Mouse (Mus musculus) B cell, adult 2 months (primary cell): ENCODE results near the gene Zfp985.
"Not testable (repeated sequence)": the region's sequence is repeated elsewhere in the genome, so short reads cannot be mapped to it uniquely, and the experiment has no call there.

Source experiments
- DNase-seq, 2 experiments: peaks; one replicate each; pipeline ENCODE4 v3.0.0; 2022

Zfp985 gene

DNA sequence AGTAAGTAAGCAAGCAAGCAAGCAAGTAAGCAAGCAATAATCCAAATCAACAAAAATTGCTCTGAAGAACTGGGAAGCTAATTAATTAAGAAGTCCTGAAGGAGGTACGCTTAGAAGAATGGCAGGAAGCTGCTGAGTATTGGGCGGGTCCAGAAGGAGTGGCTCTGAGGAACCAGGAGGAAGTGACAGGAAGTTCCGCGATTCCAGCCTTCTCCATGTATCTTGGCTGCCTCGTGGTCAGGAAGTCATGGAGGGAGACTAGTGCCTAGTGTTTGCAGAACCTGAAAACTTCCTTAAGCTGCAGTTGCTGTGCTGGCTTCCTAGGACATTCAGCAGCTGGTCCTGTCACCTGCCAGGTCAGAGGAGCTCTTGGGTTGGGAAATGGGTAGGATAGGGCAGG lies at the start of gene Zfp985:
Zfp985 (plus strand) TSS at position 207 of the 400 bp plus-strand sequence.
- DNase-seq: not testable (repeated sequence)

DNA sequence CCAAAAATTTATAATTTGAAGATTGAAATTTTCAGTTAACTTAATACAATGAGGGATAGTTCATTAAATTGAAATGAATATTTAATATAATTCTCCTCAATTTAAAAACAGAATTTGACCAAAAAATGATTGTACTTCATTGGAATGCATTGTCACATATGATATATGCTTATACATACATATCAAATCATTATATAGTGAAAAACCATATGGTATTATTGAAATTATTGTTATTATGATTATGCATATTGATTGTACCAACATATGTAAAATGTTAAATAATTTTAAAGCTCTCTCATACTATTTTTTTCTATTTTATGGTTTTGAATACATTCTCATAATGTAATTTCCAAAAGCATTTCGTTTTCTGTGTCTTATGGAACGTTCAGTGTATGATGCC lies 43.9 kb upstream of the Zfp985 start:
- DNase-seq: no peak

DNA sequence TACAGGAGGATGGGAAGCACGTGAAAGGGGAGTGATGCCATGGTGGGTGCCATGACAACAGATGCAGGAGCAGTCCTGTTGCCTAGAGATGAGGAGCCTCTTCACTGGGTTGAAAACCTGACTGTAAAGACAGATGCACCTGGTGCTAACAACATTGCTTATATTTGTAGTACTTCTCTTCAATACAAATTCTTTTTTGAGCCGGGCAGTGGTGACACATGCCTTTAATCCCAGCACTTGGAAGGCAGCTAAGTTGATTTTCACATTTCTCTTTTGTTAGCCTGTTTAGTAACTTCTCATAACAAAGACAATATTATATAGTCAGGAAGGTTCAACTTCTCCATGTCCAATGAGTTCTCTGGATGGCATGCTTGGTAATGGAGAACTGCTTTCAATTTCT lies 34.1 kb upstream of the Zfp985 start:
- no peak for DNase-seq

DNA sequence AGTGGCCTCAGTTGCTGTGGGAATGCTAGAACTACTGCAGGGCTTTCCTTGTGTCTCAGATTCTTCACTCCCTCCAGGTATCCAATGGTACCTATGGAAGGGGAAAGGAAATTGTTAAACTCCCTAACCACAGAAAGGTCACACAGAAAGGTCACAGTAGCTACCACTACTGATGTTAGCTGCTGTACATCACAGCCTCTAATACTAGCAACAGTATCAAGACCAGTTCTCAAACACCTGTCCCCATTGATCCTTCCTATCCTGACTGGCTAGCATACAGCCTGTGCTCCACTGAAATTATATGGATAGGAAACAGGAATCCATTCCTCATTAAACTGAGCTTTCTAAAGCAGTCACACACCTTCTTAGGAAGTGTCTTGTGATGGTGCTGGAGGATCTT lies 33.0 kb upstream of the Zfp985 start:
- no peak for DNase-seq

DNA sequence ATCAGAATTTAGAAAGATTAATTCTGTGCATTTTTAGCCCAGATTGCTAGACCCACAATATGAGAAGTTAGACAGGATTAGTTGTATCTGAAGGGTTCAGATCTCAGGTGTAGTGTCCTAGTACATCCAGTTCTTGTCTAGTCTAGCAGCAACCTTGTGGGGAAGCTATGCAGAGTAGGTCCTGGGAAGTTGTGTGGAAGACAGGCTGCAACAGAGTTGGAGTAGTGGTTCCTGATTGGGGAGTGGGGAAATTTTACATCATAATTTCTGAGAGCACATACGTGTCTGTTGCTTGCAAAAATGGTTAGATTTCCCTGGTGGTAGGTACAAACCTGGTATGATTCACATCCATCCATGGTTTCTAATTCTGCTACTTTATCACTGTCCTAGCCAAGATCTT lies 28.0 kb upstream of the Zfp985 start:
- no peak for DNase-seq

DNA sequence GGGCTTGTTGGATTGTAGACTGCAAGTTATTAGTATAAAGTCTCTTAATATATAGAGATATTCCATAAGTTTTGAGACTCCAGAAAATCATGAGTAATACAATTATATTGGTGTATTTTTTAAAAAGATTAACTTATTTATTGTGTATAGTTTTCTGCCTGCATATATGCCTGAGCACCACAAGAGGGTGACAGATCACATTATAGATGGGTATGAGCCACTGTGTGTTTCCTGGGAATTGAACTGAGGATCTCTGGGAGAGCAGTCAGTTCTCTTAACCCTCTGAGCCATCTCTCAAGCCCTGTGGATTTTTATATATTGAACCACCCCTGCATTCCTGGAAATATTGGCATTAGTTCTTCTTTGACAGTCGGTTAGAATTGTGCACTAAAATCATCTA lies 22.7 kb upstream of the Zfp985 start:
- no peak for DNase-seq

DNA sequence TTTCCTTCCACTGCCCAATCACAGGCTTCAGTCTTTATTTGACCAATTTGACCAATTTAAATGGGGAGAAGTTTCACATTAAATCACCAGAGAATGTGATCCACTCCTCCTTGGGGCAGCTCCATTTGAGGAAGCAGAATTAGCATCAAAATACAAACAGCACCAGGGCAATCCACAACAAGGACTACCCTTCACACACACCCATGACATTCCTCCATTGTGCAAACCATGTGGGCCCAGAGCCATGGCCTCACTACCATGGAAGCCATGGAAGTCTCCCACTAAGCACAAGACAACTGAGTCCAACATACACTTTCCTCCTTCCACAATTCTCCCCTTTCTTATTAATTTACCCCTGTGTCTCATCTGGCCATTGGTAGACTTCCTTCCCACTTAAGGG lies 17.2 kb upstream of the Zfp985 start:
- not testable (repeated sequence) for DNase-seq

DNA sequence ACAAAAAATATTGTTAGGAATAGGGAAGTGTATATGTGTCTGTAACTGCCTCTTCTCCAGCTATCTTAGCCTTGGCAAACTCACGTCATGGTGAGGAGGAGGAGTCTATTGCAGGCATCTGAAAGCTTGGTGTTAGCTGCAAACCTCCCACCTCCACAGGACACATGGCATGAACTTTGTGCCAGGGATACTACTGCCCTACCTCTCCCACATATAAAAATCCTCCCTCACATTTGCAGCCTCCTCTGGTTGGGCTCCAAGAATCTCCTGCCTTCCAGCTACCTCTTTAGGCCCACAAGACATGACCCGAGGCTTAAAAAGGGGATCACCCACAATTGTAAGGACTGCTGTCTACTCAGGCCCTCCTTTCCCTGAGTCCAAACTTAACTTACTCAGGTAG lies 15.4 kb upstream of the Zfp985 start:
- DNase-seq: no peak

DNA sequence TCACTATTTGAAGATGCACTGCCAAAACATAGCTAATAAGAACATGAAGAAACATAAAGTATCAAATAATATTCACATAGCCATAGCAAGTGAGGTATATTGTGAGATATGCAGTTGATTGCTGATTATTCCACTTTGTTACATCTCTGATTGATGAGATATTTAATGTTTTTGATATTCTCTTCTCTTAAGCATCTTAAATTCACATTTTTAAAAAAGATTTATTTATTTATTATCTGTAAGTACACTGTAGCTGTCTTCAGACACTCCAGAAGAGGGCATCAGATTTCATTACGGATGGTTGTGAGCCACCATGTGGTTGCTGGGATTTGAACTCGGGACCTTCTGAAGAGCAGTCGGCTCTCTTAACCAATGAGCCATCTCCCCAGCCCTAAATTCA lies 13.2 kb upstream of the Zfp985 start, which contains the start of gene Gm16503:
Gm16503 (plus strand) TSS at position 301 of the 400 bp plus-strand sequence.
- DNase-seq: not testable (repeated sequence)

DNA sequence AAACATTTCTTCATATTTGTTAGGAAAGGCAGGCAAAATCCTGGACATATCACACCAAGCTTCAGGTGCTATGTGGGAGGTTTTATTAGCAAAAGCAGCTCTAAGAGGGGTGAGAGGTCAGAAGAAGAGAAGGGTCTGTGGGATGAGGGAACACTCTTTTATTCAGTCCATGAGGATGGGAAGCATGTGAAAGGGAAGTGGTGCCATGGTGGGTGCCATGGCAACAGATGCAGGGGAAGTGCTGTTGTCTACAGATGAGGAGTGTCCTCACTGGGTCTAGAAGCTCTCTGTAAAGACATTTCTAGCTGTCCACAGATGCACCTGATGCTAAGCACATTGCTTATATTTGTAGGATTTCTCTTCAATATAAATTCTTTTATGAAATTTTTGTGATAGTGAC lies 12.0 kb upstream of the Zfp985 start:
- DNase-seq: no peak

DNA sequence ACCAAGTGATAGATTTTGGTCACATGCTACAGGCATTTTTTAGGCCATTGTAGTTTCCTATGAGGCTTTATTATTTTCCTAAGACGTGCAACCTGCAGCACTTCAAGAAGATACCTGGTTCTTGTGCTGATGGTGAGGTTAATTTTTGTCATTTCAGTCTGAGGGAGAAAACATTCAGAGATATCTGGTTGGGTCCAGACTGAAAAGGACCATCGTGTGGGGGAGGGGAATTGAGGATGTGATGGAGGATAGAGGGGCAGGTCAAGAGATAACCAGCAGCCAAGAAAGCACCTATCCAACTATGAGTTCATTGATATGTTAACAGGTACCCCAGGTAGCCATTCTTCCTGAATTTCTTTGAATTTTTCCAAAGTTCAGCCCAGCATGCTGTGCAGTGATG lies 1.3 kb downstream of the Zfp985 start:
- not testable (repeated sequence) for DNase-seq

DNA sequence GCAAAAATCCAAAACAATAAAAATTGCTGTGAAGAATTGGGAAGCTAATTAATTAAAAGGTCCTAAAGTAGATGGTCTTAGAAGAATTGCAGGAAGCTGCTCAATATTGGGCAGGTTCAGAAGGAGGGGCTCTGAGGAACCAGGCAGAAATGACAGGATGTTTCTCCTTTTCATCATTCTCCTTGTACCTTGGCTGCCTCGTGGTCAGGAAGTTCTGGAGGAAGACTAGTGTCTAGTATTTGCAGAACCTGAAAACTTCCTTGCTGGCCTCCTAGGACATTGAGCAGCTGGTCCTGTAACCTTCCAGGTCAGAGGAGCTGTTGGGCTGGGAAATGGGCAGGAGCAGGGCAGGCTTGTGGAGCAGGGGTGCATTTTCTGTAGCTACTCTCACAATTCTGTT lies 3.8 kb downstream of the Zfp985 start:
- not testable (repeated sequence) for DNase-seq

DNA sequence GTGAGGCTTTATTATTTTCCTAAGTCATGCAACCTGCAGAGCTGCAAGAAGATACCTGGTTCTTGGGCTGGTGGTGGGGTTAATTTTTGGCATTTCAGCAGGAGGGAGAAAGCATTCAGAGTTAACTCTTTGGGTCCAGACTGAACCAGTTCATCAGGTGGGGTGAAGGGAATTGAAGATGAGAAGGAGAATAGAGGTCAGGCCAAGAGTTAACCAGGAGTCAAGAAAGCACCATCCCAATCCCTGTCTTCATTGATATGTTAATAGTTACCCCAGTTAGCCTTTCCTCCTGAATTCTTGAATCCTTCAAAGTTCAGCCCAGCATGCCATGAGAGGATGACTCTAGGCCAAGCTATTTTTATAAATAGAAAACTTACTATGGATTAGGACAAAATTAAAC lies 4.9 kb downstream of the Zfp985 start:
- not testable (repeated sequence) for DNase-seq

DNA sequence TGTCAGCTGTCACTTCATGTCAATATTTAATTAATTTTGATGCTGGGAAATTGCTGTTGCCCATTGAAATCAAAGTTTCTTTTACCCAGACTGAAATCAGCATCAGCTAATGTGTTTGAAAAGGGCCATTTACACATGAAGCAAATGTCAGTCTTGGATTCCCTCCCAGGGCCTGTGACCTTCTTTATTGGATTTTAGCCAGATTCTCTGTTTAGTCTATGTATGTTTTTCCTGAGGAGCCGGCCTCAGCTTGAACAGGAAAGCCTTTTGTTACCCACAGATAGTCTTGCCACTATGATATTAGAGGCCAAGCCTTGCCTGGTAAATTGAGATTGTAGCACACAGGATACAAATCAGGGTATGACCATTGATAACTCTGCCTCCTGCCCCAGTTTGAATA lies 6.0 kb downstream of the Zfp985 start:
- DNase-seq: not testable (repeated sequence)

DNA sequence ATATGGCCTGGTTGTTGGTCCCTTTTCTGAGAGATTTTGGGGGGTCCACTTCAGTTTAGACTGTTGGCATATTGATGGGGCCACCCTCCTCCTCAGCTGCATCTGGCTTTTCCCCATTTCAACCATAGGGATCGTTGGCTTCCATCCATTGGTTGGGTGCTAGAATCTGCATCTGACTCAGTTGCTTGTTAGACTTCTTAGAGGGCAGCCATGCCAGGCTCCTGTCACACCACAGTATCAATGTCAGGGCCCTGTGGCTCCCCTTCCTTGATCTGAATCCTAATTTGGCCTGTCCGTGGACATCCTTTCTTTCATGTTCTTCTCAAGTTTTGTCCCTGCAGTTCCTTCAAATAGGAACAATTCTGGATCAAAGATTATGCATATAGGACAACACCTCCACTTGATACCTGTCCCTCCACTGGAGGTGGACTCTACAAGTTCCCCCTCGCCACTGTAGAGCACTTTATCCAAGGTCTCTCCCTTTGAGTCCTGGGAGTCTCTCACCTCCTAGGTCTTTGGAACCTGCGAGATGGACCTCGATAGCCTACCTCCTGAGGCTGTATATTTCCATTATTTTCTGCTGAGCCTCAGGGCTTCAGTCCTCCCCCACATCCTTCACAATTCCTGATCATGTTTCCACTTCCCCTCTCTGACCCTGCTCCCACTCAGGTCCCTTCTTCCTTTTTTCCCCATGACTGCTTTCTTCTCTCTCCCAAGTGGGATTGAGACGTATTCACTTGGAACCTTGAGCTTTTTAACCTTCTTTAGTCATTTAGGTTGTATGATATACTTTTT lies 12.5 kb downstream of the Zfp985 start:
- no peak for DNase-seq

DNA sequence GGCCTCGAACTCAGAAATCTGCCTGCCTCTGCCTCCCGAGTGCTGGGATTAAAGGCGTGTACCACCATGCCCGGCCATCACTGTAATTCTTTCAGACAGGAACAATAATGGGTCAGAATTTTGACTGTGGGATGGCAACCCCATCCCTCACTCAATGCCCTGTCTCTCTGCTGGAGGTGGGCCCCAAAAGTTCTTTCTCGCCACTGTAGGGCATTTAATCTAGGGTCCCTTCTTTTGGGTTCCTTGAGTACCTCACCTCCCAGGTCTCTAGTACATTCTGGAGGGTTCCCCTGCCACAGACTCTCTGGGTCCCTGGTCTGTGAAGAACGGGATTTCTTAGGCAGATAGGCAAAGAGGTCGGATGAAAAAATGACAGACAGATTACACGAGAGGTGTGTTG lies 18.1 kb downstream of the Zfp985 start:
- DNase-seq: not testable (repeated sequence)

DNA sequence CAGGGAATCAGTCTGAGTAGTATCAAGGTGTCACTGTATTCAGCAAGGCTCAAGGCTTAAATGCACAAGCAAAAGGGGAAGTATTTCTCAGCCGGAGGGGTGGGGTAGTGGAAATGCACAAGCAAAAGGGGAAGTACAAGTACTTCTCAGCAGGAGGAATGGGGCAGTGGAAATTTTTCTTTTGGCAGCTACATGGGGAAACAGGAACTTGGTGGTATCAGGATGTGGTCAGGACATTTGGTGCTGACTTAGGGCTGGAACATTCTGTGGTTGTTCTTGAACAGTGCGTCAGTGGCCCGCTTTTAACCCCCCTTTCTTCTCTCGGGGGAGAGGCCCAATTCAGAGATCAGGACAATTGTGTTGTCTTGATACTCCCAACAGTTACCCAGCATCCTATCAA lies 26.3 kb downstream of the Zfp985 start:
- not testable (repeated sequence) for DNase-seq

DNA sequence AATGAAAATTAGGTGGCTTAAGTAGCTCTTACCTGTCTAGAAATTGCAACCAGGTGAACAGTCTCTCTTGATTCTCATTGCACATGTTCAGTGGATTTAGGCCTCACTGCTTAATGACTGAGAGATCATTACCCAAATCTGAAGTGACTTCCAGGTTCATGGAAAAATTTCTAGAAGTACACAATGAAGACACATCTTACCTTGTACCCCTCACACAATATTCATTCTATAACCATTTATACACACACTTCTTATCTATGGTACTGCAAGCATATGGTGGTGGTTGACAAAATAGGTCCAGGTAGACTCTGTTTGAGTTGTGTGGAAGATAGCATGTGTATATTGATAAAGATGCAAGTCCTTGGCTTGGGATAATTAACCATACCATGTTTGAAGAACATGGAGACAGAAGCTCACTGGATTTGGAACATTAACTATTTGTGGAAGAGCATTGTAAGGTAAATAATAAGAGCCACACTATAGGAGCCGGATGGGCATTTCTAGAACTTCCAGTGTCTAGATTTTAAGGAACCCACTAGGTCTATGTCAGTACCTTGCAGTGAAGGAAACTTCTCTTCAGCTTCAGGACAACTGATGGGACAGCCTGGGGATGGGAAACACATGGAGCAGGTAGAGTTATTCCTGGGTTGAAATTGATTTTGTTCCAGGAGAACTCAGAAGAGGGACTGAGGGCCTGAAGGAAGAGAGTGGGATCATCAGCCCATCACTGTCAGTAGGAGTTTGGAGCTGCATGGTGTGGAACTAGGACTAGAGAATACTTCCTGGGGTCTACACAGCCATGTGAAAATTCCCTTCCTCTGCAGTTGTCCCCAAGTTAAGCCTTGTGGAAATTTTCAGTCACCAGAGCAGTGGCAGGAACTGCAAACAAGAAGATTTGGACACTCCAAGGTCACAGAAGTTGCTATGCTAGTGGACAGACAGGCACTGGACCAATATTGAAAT lies 33.7 kb downstream of the Zfp985 start:
- no peak for DNase-seq

DNA sequence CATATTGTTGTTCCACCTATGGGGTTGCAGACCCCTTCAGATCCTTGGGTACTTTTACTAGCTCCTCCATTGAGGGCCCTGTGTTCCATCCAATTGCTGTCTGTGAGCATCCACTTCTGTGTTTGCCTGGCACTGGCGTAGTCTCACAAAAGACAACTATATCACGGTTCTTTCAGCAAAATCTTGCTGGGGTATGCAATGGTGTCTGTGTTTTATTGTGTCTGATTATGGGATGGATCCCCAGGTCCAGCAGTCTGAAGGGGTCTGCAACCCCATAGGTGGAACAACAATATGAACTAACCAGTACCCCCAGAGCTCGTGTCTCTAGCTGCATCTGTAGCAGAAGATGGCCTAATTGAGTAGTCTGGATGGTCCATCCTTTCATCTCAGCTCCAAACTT lies 41.6 kb downstream of the Zfp985 start:
- DNase-seq: not testable (repeated sequence)

DNA sequence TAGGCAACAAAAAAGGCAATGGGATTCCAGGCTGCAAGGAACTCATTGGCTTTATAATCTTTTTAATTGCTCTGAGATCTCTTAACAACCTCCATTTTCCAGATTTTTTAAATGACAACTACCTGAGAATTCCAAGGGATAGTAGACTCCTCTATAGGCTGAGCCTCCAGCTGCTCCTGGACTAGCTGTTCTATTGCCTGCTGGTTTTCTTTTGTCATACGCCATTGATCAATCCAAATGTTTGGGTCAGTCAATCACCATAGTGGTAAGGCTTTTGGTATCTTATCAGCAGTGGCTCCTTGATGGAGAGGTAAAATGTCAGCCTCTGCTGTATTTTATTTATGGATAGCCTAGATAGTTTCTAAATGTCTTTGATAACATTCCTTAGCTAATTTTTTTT lies 44.6 kb downstream of the Zfp985 start:
- DNase-seq: no peak

DNA sequence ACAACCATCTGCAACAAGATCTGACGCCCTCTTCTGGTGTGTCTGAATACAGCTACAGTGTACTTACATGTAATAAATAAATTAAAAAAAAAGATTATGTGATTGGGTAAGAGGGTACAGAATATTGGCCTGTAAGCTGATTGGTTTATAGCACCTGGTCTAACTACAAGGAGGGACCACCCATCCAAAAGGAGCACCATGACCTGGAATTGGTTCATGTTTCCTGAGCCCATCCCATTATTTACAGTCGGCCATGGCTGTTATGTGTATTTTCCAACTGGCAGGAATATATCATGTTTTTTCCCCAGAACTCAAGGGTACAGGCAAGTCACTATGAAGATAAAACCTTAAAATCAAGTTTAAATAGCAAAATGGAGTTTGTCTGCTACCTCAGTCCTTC lies 45.8 kb downstream of the Zfp985 start:
- no peak for DNase-seq

DNA sequence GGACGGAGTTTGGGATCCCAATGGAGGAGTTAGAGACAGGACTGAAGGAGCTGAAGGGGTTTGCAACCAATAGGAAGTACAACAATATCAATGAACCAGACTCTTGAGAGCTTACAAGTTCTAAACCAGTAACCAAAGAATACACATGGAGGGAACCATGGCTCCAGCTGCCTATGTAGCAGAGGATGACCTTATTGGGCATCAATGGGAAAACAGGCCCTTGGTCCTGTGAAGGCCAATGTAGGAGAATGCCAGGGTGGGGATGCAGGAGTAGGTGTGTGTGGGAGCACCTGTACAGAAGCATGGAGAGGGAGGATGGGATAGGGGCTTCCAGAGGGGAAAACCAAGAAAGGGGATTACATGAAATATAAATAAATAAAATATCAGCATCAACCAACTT lies 48.8 kb downstream of the Zfp985 start:
- DNase-seq: no peak

DNA sequence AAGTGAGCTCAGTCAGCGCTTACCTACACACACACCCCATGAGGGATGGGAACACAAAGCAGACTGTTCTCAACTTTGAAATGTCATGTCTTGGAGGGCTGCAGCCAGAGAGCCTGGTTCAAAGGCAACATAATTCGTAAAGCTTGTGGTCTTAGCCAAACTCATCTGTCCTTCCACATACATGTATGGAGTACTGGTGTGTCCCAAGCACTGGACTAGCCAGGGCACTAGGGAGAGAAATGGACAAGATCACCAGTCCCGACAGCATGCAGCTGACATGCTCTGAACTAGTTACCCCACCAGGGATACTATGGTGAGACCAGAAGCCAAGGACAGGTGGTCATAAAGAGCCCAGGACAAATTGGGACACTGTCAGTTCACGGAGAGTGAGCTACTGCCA lies 50.7 kb downstream of the Zfp985 start:
- no peak for DNase-seq

DNA sequence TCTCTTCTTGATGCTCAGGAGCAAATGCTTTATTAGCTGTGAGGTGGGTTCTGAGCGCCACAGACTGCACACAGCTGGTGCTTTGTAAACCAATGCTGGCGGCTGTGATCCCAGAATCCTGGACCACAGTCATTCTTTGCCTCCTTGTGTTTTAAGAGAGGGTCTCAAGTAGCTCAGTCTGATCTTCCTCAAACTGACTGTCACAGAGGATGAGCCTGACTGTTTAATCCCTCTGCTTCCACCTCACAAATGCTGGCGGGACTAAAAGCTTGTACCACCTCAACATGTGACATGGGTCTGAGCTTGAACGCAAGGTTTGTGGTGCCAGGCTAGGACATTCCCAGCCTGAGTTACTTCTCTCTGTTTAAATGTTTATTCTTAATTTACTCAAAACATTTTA lies 52.4 kb downstream of the Zfp985 start:
- no peak for DNase-seq
